Mouse (Mus musculus) MEL (cell line): ENCODE results near the gene Dnajc28. TPM values are rescaled to one million over a fixed set of nuclear protein-coding genes. Genes with fewer than 3 reads are reported as not detected.

Experiments
- DNase-seq: peaks from one replicate; pipeline ENCODE4 v3.0.0; 2011; ENCODE audit warnings: low read depth, low spot score
- H3K27ac ChIP-seq: 2 replicates; pipeline ENCODE4 v1.5.1; 2012; ENCODE audit warnings: low read depth, mild to moderate bottlenecking, control low read depth, low read length, moderate library complexity; ENCODE audit not compliant: control insufficient read depth
- H3K27me3 ChIP-seq, 2 experiments: fragments of 150-350 bp in 1 of 2; sonication (generic) in 1 of 2; 2 replicates each; pipeline ENCODE4 v1.6.1; 2012; ENCODE audit warnings: low read length in 2 of 2, mild to moderate bottlenecking in 2 of 2, improper control_type of control experiment in 1 of 2, moderate library complexity in 1 of 2; ENCODE audit not compliant: insufficient read depth in 2 of 2, control insufficient read depth in 1 of 2
- H3K36me3 ChIP-seq, 2 experiments: 2 replicates each; pipeline ENCODE4 v1.6.1; 2012 to 2014; ENCODE audit warnings: low read length in 2 of 2, improper control_type of control experiment in 1 of 2, inconsistent platforms in 1 of 2, mild to moderate bottlenecking in 1 of 2; ENCODE audit not compliant: insufficient read depth in 2 of 2, control insufficient read depth in 1 of 2
- H3K4me1 ChIP-seq, 2 experiments: fragments of 150-350 bp in 1 of 2; sonication (generic) in 1 of 2; 2 replicates each; pipeline ENCODE4 v1.6.1; 2012; ENCODE audit warnings: low read length in 2 of 2, improper control_type of control experiment in 1 of 2, mild to moderate bottlenecking in 1 of 2; ENCODE audit not compliant: insufficient read depth in 2 of 2, control insufficient read depth in 1 of 2
- H3K4me3 ChIP-seq, 2 experiments: fragments of 150-350 bp in 1 of 2; sonication (generic) in 1 of 2; 2 replicates each; pipeline ENCODE4 v1.5.1; 2012; ENCODE audit warnings: low read depth in 2 of 2, low read length in 2 of 2, mild to moderate bottlenecking in 2 of 2, moderate library complexity in 2 of 2, control low read depth in 1 of 2, improper control_type of control experiment in 1 of 2; ENCODE audit not compliant: control insufficient read depth in 1 of 2, insufficient read depth in 1 of 2
- H3K79me2 ChIP-seq: 2 replicates; pipeline ENCODE4 v1.6.1; 2012; ENCODE audit warnings: mild to moderate bottlenecking, low read length, moderate library complexity; ENCODE audit not compliant: control insufficient read depth, poor library complexity, insufficient read depth
- H3K9ac ChIP-seq: 2 replicates; pipeline ENCODE4 v1.6.1; 2012; ENCODE audit warnings: low read depth, mild to moderate bottlenecking, control low read depth, low read length, moderate library complexity; ENCODE audit not compliant: control insufficient read depth, poor library complexity, severe bottlenecking
- H3K9me3 ChIP-seq: fragments of 150-350 bp; sonication (generic); replicated peaks from 2 replicates; pipeline ENCODE4 v1.6.1; 2012; ENCODE audit warnings: mild to moderate bottlenecking, low read length, improper control_type of control experiment, moderate library complexity; ENCODE audit not compliant: insufficient read depth
- BHLHE40 ChIP-seq: IDR thresholded peaks from 2 replicates; pipeline ENCODE4 v1.6.1; 2012; ENCODE audit warnings: low read depth, mild to moderate bottlenecking, inconsistent platforms, low read length, improper control_type of control experiment, borderline replicate concordance
- CHD1 ChIP-seq: IDR thresholded peaks from 2 replicates; pipeline ENCODE4 v1.6.1; 2012; ENCODE audit warnings: low read depth, mild to moderate bottlenecking, inconsistent platforms, low read length, improper control_type of control experiment
- ELF1 ChIP-seq: IDR thresholded peaks from 2 replicates; pipeline ENCODE4 v1.6.1; 2014; ENCODE audit warnings: low read depth, mild to moderate bottlenecking, inconsistent platforms, low read length, improper control_type of control experiment, moderate library complexity
- ETS1 ChIP-seq: IDR thresholded peaks from 2 replicates; pipeline ENCODE4 v1.6.1; 2012; ENCODE audit warnings: low read depth, mild to moderate bottlenecking, inconsistent platforms, low read length, improper control_type of control experiment, moderate library complexity
- GATA1 ChIP-seq: IDR thresholded peaks from 2 replicates; pipeline ENCODE4 v1.6.1; 2011; ENCODE audit warnings: low read depth, low read length, improper control_type of control experiment
- KAT2A ChIP-seq: conservative IDR thresholded peaks from 2 replicates; pipeline ENCODE4 v1.6.1; 2012; ENCODE audit warnings: low read depth, low read length, improper control_type of control experiment, inconsistent platforms
- MAX ChIP-seq: IDR thresholded peaks from 2 replicates; pipeline ENCODE4 v1.6.1; 2011; ENCODE audit warnings: low read length, improper control_type of control experiment
- MAZ ChIP-seq: IDR thresholded peaks from 2 replicates; pipeline ENCODE4 v1.6.1; 2012; ENCODE audit warnings: low read depth, mild to moderate bottlenecking, inconsistent platforms, low read length, improper control_type of control experiment
- MEF2A ChIP-seq: IDR thresholded peaks from 2 replicates; pipeline ENCODE4 v1.6.1; 2014; ENCODE audit warnings: low read depth, mild to moderate bottlenecking, inconsistent platforms, low read length, improper control_type of control experiment; ENCODE audit not compliant: poor library complexity, insufficient replicate concordance, severe bottlenecking; ENCODE audit errors: extremely low read depth
- NRF1 ChIP-seq: IDR thresholded peaks from 2 replicates; pipeline ENCODE4 v1.6.1; 2014; ENCODE audit warnings: low read depth, mild to moderate bottlenecking, inconsistent platforms, low read length, improper control_type of control experiment, moderate library complexity; ENCODE audit not compliant: poor library complexity, insufficient read depth, severe bottlenecking
- POLR2A ChIP-seq, 2 experiments: IDR thresholded peaks; 2 replicates each; pipeline ENCODE4 v1.6.1; 2011 to 2012; ENCODE audit warnings: low read length in 2 of 2, mild to moderate bottlenecking in 2 of 2, control low read depth in 1 of 2, improper control_type of control experiment in 1 of 2, low read depth in 1 of 2, moderate library complexity in 1 of 2; ENCODE audit not compliant: control insufficient read depth in 1 of 2, insufficient read depth in 1 of 2, poor library complexity in 1 of 2
- POLR2AphosphoS2 ChIP-seq: IDR thresholded peaks from 2 replicates; pipeline ENCODE4 v1.6.1; 2011; ENCODE audit warnings: low read length, improper control_type of control experiment
- SIN3A ChIP-seq: IDR thresholded peaks from 2 replicates; pipeline ENCODE4 v1.6.1; 2012; ENCODE audit warnings: low read length, improper control_type of control experiment, inconsistent platforms
- SMC3 ChIP-seq: IDR thresholded peaks from 2 replicates; pipeline ENCODE4 v1.6.1; 2011; ENCODE audit warnings: low read depth, low read length, improper control_type of control experiment
- TAL1 ChIP-seq: IDR thresholded peaks from 2 replicates; pipeline ENCODE4 v1.6.1; 2012; ENCODE audit warnings: mild to moderate bottlenecking, inconsistent platforms, low read length, moderate library complexity, mixed read lengths
- TBP ChIP-seq: IDR thresholded peaks from 2 replicates; pipeline ENCODE4 v1.8.0; 2011; ENCODE audit warnings: low read depth, low read length, improper control_type of control experiment
- ZC3H11A ChIP-seq: IDR thresholded peaks from 2 replicates; pipeline ENCODE4 v1.6.1; 2012; ENCODE audit warnings: low read depth, mild to moderate bottlenecking, inconsistent platforms, low read length, improper control_type of control experiment
- ZKSCAN1 ChIP-seq: IDR thresholded peaks from 2 replicates; pipeline ENCODE4 v1.6.1; 2012; ENCODE audit warnings: low read depth, mild to moderate bottlenecking, inconsistent platforms, low read length, improper control_type of control experiment, moderate library complexity
- polyA plus RNA-seq, 2 experiments: library from polyadenylated mRNA; stranded (reverse) in 1 of 2; unstranded in 1 of 2; fragments of >175 nt in 1 of 2; fragments of >200 nt in 1 of 2; gene quantifications; 2 replicates each; pipeline versions ENCODE4 v1.2.1 to v1.2.4; 2012; ENCODE audit warnings: low replicate concordance in 2 of 2, low read depth in 1 of 2; ENCODE audit not compliant: insufficient read length in 2 of 2, insufficient read depth in 1 of 2, missing spikeins in 1 of 2
- total RNA-seq: library from RNA; depleted of rRNA; stranded (reverse); fragments of 300-350 nt; gene quantifications from 2 replicates; pipeline ENCODE4 v1.2.3, GENCODE M21; 2012

Gene Dnajc28
- total and polyA plus RNA-seq, 3 experiments, result 1.2 to 1.9 TPM; not detected in 1

GRCm38 (mm10) chr16:91601693-91602092 is 17.1 kb downstream of the Dnajc28 start:
- Histone ChIP-seq H3K4me3 (no peak overlapping the region), H3K27me3 (no peaks in the 10 kb centered on the region), H3K9me3 (no peaks in the 10 kb centered on the region), H3K4me1 (no peaks in the 10 kb centered on the region), H3K9ac (no peak overlapping the region), H3K36me3 (no peaks in the 10 kb centered on the region)
- DNase-seq, result no peak
- TF ChIP-seq MAZ (no peak), TBP (0 out of 2 replicates have a peak, but pooled peaks have one; percentile 30)
- TF ChIP-seq, all 39 proteins: peak for 1
- Histone ChIP-seq H3K27ac (no peak overlapping the region), H3K79me2 (no peaks in the 10 kb centered on the region; the same call in 1 of the 2 replicates)

- Histone ChIP-seq H3K9me3 (no peaks in the 10 kb centered on the region), H3K27me3 (no peaks in the 10 kb centered on the region), H3K4me1 (no peaks in the 10 kb centered on the region), H3K4me3 (no peak overlapping the region), H3K27ac (no peak overlapping the region), H3K36me3 (no peaks in the 10 kb centered on the region), H3K79me2 (no peaks in the 10 kb centered on the region; the same call in 1 of the 2 replicates), H3K9ac (no peak overlapping the region)
- TF ChIP-seq ELF1 (no peak), MAX (no peak), TAL1 (no peak), MEF2A (no peak), CHD1 (no peak), GATA1 (no peak), SIN3A (no peak), MAZ (no peak), TBP (no peak), POLR2A (IDR thresholded peaks at IDR 0.05; ENCODE audit: control insufficient read depth in 1 of 2, insufficient read depth in 1 of 2, low read depth in 1 of 2, low read length in 2 of 2, poor library complexity in 1 of 2) (no peak), BHLHE40 (no peak), POLR2AphosphoS2 (no peak), SMC3 (no peak), KAT2A (no peak), ZKSCAN1 (no peak), NRF1 (no peak), ETS1 (no peak), ZC3H11A (no peak)
- DNase-seq, result no peak
These were observed 17.7 kb downstream of the Dnajc28 start for GRCm38 (mm10) chr16:91601081-91601480.
